Mouse (Mus musculus) urinary bladder, postnatal 4 days (tissue): ENCODE data around the gene Rcsd1.
A peak's percentile ranks its signal among the peaks of the same experiment; 100 is the strongest.

Experiments
- DNase-seq, 2 experiments: peaks; one replicate each; pipeline ENCODE4 v3.0.0; 2021 to 2022; ENCODE audit warnings: low spot score in 2 of 2

Gene Rcsd1

GRCm38 (mm10) chr1:165662426-165663192 lies 46.9 kb downstream of the Rcsd1 start:
- DNase-seq, result no peak

GRCm38 (mm10) chr1:165661725-165662124 lies 47.8 kb downstream of the Rcsd1 start:
- DNase-seq, result no peak

- DNase-seq, result no peak
Measured at GRCm38 (mm10) chr1:165661191-165661590, 48.4 kb downstream of the Rcsd1 start.

GRCm38 (mm10) chr1:165660774-165661173 lies 48.8 kb downstream of the Rcsd1 start:
- no peak for DNase-seq

- DNase-seq, result peak; percentile 42 to 70
Measured at GRCm38 (mm10) chr1:165658602-165659001, 51.0 kb downstream of the Rcsd1 start.

- no peak for DNase-seq
Measured at GRCm38 (mm10) chr1:165655482-165655881, 54.1 kb downstream of the Rcsd1 start.

- no peak for DNase-seq
Measured at GRCm38 (mm10) chr1:165655022-165655421, 54.5 kb downstream of the Rcsd1 start.

- DNase-seq, result no peak
Measured at GRCm38 (mm10) chr1:165653126-165653885, 56.3 kb downstream of the Rcsd1 start.

GRCm38 (mm10) chr1:165652507-165652906 lies 57.0 kb downstream of the Rcsd1 start:
- no peak for DNase-seq

GRCm38 (mm10) chr1:165651158-165651557 lies 58.4 kb downstream of the Rcsd1 start:
- no peak for DNase-seq

GRCm38 (mm10) chr1:165645102-165645501 lies 64.5 kb downstream of the Rcsd1 start:
- no peak for DNase-seq

- no peak for DNase-seq
Measured at GRCm38 (mm10) chr1:165643735-165644134, 65.8 kb downstream of the Rcsd1 start.

GRCm38 (mm10) chr1:165642780-165643311 lies 66.7 kb downstream of the Rcsd1 start:
- no peak for DNase-seq

GRCm38 (mm10) chr1:165641786-165642771 lies 67.5 kb downstream of the Rcsd1 start:
- DNase-seq, result peak; percentile 86 to 94

GRCm38 (mm10) chr1:165641271-165641771 lies 68.2 kb downstream of the Rcsd1 start:
- DNase-seq, result peak; percentile 53 to 73

GRCm38 (mm10) chr1:165636289-165636688 lies 73.3 kb downstream of the Rcsd1 start:
- no peak for DNase-seq

- no peak for DNase-seq
Measured at GRCm38 (mm10) chr1:165635055-165635897, 74.3 kb downstream of the Rcsd1 start.

- peak; percentile 98 to 99 for DNase-seq
Measured at GRCm38 (mm10) chr1:165634151-165634884, 75.2 kb downstream of the Rcsd1 start, which contains the start of gene Mpzl1. Mpzl1 (minus strand) TSS chr1:165634538.

- no peak for DNase-seq
Measured at GRCm38 (mm10) chr1:165633345-165633744, 76.2 kb downstream of the Rcsd1 start.

GRCm38 (mm10) chr1:165631136-165631535 lies 78.4 kb downstream of the Rcsd1 start:
- DNase-seq, result no peak
